Mouse (Mus musculus): ENCODE data around the gene Tktl1. TPM values are rescaled to one million over a fixed set of nuclear protein-coding genes. Genes with fewer than 3 reads are reported as not detected.
A peak's percentile ranks its signal among the peaks of the same experiment; 100 is the strongest.

Gene Tktl1
- polyA plus RNA-seq, 1 experiment: not detected

DNA sequence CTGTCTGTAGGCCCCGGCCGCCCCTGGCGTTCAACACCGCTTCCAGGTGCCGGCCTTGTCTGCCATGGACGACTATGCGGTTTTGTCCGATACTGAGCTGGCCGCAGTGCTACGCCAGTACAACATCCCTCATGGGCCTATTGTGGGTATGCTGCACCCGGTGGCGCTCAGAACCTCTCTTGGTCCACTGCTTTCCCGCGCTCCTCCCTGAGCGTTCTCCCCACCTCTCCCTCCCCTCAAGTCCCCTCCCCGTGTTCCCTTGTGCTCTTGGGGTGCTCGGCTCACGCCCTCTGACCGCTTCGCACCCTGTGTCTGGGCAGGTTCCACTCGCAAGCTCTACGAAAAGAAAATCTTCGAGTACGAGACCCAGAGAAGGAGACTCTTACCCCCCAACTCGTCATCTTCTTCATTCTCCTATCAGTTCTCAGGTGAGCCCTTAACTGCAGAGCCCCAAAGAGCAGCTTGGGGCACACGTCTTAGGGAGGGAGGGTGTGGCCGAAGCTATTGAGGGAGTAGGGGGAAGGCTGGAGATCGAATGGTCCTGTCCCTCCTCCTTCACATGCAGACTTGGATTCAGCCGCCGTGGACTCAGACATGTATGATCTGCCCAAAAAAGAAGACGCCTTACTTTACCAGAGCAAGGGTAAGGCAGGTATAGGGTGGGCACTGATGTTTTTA, 78.0 kb downstream of the Tktl1 start:
- TF ChIP-seq POLR2A (IDR thresholded peaks at IDR 0.05; ENCODE audit: low read depth, low read length) (no peak), CTCF (IDR thresholded peaks at IDR 0.05; ENCODE audit: borderline replicate concordance, insufficient read depth, low read length) (no peak)
- Histone ChIP-seq H3K27ac (ENCODE audit: insufficient read depth, low read length) (peak overlapping the region; percentile 92), H3K4me3 (ENCODE audit: insufficient read depth, low read length) (peak overlapping the region; percentile 86), H3K4me1 (ENCODE audit: control insufficient read depth, insufficient read depth, low read length) (peaks cover 5% of the 10 kb centered on the region; the same call in 1 of the 2 replicates)

DNA sequence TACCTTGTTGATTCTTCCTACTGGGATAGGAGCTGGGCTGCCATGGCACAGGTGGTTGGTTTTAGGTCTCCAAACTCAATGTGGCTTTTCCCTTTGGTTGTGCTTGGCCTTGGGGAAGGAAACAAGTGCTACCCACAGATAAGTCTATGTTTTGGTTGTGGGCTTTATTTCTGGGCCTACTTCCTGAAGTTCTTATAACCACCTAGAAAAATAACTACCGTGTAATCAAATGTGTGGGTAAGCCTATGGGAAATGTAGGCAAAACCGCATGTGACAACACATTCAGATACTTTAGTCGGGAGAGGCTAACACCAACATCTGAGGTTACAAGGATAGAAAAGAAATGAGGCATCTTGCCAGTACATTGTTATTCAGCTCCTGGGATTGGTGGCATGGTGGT, 80.7 kb downstream of the Tktl1 start:
- no peaks in the 10 kb centered on the region for H3K4me1 ChIP-seq (ENCODE audit: control insufficient read depth, insufficient read depth, low read length)
- no peak overlapping the region for H3K4me3 ChIP-seq (ENCODE audit: insufficient read depth, low read length)
- TF ChIP-seq POLR2A (IDR thresholded peaks at IDR 0.05; ENCODE audit: low read depth, low read length) (no peak), CTCF (IDR thresholded peaks at IDR 0.05; ENCODE audit: borderline replicate concordance, insufficient read depth, low read length) (no peak)
- H3K27ac ChIP-seq (ENCODE audit: insufficient read depth, low read length): no peak overlapping the region

Other genes starting within 250 kb of the Tktl1 start
- gene Renbp, start 246.4 kb upstream of the Tktl1 start, polyA plus RNA-seq (2011; ENCODE audit: insufficient read length, low read depth, missing spikeins): 31.4 and 42.9 TPM in 2 replicates
- 61.4 and 65.6 TPM in 2 replicates for gene Hcfc1, start 210.9 kb upstream of the Tktl1 start, polyA plus RNA-seq (2011; ENCODE audit: insufficient read length, low read depth, missing spikeins)
- 61.2 and 68.2 TPM in 2 replicates for gene Irak1, start 153.3 kb upstream of the Tktl1 start, polyA plus RNA-seq (2011; ENCODE audit: insufficient read length, low read depth, missing spikeins)
- gene Opn1mw, start 49.8 kb upstream of the Tktl1 start, polyA plus RNA-seq (2011; ENCODE audit: insufficient read length, low read depth, missing spikeins): not detected in 2 replicates
- 19.0 and 21.0 TPM in 2 replicates for gene Mecp2, start 41.9 kb upstream of the Tktl1 start, polyA plus RNA-seq (2011; ENCODE audit: insufficient read length, low read depth, missing spikeins)
- not detected in 2 replicates for gene Tex28, start 9.4 kb upstream of the Tktl1 start, polyA plus RNA-seq (2011; ENCODE audit: insufficient read length, low read depth, missing spikeins)
- gene Flna, start 72.6 kb downstream of the Tktl1 start, polyA plus RNA-seq (2011; ENCODE audit: insufficient read length, low read depth, missing spikeins): 1,955 and 2,266 TPM in 2 replicates
- 195 and 206 TPM in 2 replicates for gene Emd, start 77.4 kb downstream of the Tktl1 start, polyA plus RNA-seq (2011; ENCODE audit: insufficient read length, low read depth, missing spikeins)
- 311 and 352 TPM in 2 replicates for gene Rpl10, start 93.6 kb downstream of the Tktl1 start, polyA plus RNA-seq (2011; ENCODE audit: insufficient read length, low read depth, missing spikeins)
- 43.2 and 52.9 TPM in 2 replicates for gene Taz, start 104.7 kb downstream of the Tktl1 start, polyA plus RNA-seq (2011; ENCODE audit: insufficient read length, low read depth, missing spikeins)
- gene Dnase1l1, start 105.1 kb downstream of the Tktl1 start, polyA plus RNA-seq (2011; ENCODE audit: insufficient read length, low read depth, missing spikeins): 8.0 and 12.1 TPM in 2 replicates
- gene Atp6ap1, start 119.8 kb downstream of the Tktl1 start, polyA plus RNA-seq (2011; ENCODE audit: insufficient read length, low read depth, missing spikeins): 290 and 334 TPM in 2 replicates
- 184 and 194 TPM in 2 replicates for gene Gdi1, start 127.7 kb downstream of the Tktl1 start, polyA plus RNA-seq (2011; ENCODE audit: insufficient read length, low read depth, missing spikeins)
- gene Fam50a, start 135.8 kb downstream of the Tktl1 start, polyA plus RNA-seq (2011; ENCODE audit: insufficient read length, low read depth, missing spikeins): 53.9 and 54.0 TPM in 2 replicates
- gene Plxna3, start 151.8 kb downstream of the Tktl1 start, polyA plus RNA-seq (2011; ENCODE audit: insufficient read length, low read depth, missing spikeins): 39.7 and 53.1 TPM in 2 replicates
- gene Lage3, start 176.4 kb downstream of the Tktl1 start, polyA plus RNA-seq (2011; ENCODE audit: insufficient read length, low read depth, missing spikeins): 56.1 and 62.9 TPM in 2 replicates
- gene Ubl4a, start 196.0 kb downstream of the Tktl1 start, polyA plus RNA-seq (2011; ENCODE audit: insufficient read length, low read depth, missing spikeins): 47.0 and 62.6 TPM in 2 replicates
- 20.6 and 22.4 TPM in 2 replicates for gene Slc10a3, start 196.1 kb downstream of the Tktl1 start, polyA plus RNA-seq (2011; ENCODE audit: insufficient read length, low read depth, missing spikeins)
- gene Fam3a, start 216.0 kb downstream of the Tktl1 start, polyA plus RNA-seq (2011; ENCODE audit: insufficient read length, low read depth, missing spikeins): 23.5 and 30.6 TPM in 2 replicates
- gene Ikbkg, start 216.0 kb downstream of the Tktl1 start, polyA plus RNA-seq (2011; ENCODE audit: insufficient read length, low read depth, missing spikeins): 36.8 and 57.9 TPM in 2 replicates